Mouse (Mus musculus) forebrain, postnatal 0 days (tissue): ENCODE measurements around the gene St7l. TPM values are rescaled to one million over a fixed set of nuclear protein-coding genes. Genes with fewer than 3 reads are reported as not detected.

ENCODE experiments used
- ATAC-seq: fragments of 200-750 bp; cut with Nextera tagmentation; 2 replicates; pipeline ENCODE4 v1.8.0; 2017; ENCODE audit warnings: mild to moderate bottlenecking, moderate library complexity
- DNase-seq: peaks from one replicate; pipeline ENCODE4 v3.0.0-alpha.2; 2015
- H3K27ac ChIP-seq: fragments of 300-500 bp; sonication (generic); 2 replicates; pipeline ENCODE4 v1.5.1; 2014; ENCODE audit warnings: low read depth, mild to moderate bottlenecking, antibody characterized with exemption, low read length, moderate library complexity, mixed read lengths
- H3K27me3 ChIP-seq: fragments of 300-500 bp; sonication (generic); 2 replicates; pipeline ENCODE4 v1.6.1; 2014; ENCODE audit warnings: mild to moderate bottlenecking, low read length, mixed read lengths; ENCODE audit not compliant: insufficient read depth
- H3K36me3 ChIP-seq: fragments of 300-500 bp; sonication (generic); 2 replicates; pipeline ENCODE4 v1.6.1; 2014; ENCODE audit warnings: mild to moderate bottlenecking, moderate library complexity; ENCODE audit not compliant: insufficient read depth
- H3K4me1 ChIP-seq: fragments of 300-500 bp; sonication (generic); 2 replicates; pipeline ENCODE4 v1.6.1; 2014; ENCODE audit warnings: antibody characterized with exemption; ENCODE audit not compliant: insufficient read depth
- H3K4me2 ChIP-seq: fragments of 300-500 bp; sonication (generic); 2 replicates; pipeline ENCODE4 v1.6.1; 2014; ENCODE audit warnings: low read depth, mild to moderate bottlenecking, moderate library complexity
- H3K4me3 ChIP-seq: fragments of 300-500 bp; sonication (generic); 2 replicates; pipeline ENCODE4 v1.5.1; 2014; ENCODE audit warnings: low read depth, low read length, mixed read lengths
- H3K9ac ChIP-seq: fragments of 300-500 bp; sonication (generic); 2 replicates; pipeline ENCODE4 v1.6.1; 2014; ENCODE audit warnings: mild to moderate bottlenecking
- H3K9me3 ChIP-seq: fragments of 300-500 bp; sonication (generic); 2 replicates; pipeline ENCODE4 v1.6.1; 2016; ENCODE audit warnings: low read length
- CTCF ChIP-seq: sonication (generic); IDR thresholded peaks from 2 replicates; pipeline ENCODE4 v1.5.1; 2016; ENCODE audit warnings: antibody characterized with exemption, control low read depth, low read depth
- WGBS: fragments of 180-500 bp; shearing (Covaris S2); extraction: QIAGEN DNeasy Blood & Tissue Kit; methylation state at CpG from one replicate; pipeline ENCODE4 v1.1.7; 2014; 5-methylcytosine and 5-hydroxymethylcytosine counted together
- polyA plus RNA-seq: library from polyadenylated mRNA; unstranded; fragments of >200 nt; fragmentation: Nextera tagmentation; extraction: Ambion mirVana; gene quantifications from 2 replicates; pipeline ENCODE4 v1.2.1, GENCODE M21; 2015
- total RNA-seq: library from RNA; depleted of rRNA; stranded (reverse); fragments of >200 nt; gene quantifications from 2 replicates; pipeline ENCODE4 v1.2.3, GENCODE M21; 2014

Gene St7l
- total and polyA plus RNA-seq, 2 experiments from 2014 or later, result 35.4 to 46.5 TPM

DNA sequence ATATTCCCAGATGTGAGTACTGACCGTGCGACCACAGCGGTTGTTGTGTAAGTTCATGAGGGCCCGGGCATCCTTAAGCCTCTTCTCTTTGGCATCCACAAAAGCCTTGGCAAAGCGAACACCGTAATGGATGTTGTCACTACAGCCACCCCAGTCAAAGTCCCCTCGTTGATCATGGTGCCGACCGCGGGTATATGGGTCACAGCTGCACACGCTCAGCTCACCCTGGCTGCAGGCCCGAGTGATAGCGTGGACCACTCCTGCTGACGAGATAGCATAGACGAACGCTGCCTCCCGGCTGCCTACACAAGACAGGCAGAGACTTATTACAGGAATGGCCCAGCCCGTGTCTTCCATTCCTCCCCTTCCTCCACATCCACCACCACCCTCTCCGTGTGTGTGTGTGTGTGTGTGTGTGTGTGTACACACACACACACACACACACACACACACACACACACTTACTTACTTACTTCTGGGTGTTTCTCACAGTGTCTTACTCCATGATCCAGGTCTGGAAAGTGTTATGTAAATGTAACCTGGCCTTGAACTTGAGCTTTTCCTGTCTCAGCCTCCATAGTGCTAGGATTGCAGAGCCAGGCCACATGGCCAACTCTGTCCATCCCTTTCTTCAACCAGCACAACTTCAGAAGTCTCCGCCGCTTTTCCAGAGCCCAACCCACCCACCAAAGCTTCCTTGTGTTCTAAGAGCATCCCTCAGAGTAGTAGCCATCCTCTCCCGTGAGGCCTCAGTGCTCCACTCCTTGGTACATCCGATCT is 89.3 kb downstream of the St7l start:
- ATAC-seq (no peak), DNase-seq (no peak)
- H3K27me3 ChIP-seq, result no peaks in the 10 kb centered on the region
- no peak overlapping the region for H3K4me3 ChIP-seq
- no peaks in the 10 kb centered on the region for H3K4me1 ChIP-seq
- WGBS, result 94% methylated on average over 23 of the region's 23 CpGs
- no peaks in the 10 kb centered on the region for H3K9me3 ChIP-seq
- H3K36me3 ChIP-seq, result 0 out of 2 replicates have a peak, but pooled peaks cover 9% of the 10 kb centered on the region
- no peak overlapping the region for H3K9ac ChIP-seq
- no peak overlapping the region for H3K27ac ChIP-seq
- no peak overlapping the region for H3K4me2 ChIP-seq
- no peak for TF ChIP-seq CTCF

DNA sequence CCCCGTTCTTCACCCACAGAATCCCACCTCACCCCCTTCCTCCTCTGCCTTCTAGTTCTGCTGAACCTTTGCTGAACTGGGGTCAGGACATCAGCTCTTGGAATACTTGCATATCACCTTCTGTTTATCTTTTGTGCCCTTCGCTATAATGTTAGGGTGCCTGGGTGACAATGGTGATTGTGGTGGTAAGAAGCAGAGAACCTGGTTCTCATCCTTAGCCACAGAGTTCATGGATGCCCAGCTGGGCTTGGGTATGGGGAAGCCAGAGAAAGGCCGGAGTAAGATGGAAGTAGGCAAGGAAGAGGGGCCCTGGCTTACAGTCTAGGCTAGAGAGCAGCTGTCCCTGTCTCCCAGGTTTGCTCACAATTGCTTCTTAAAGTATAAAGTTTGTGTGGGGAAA is 90.3 kb downstream of the St7l start:
- Histone ChIP-seq H3K9ac (no peak overlapping the region), H3K4me3 (no peak overlapping the region), H3K27ac (no peak overlapping the region), H3K36me3 (0 out of 2 replicates have a peak, but pooled peaks cover 9% of the 10 kb centered on the region), H3K4me2 (no peak overlapping the region), H3K27me3 (peaks cover 9% of the 10 kb centered on the region), H3K9me3 (no peaks in the 10 kb centered on the region), H3K4me1 (no peaks in the 10 kb centered on the region)
- TF ChIP-seq CTCF, result no peak
- no peak for DNase-seq
- ATAC-seq, result no peak
- 96% methylated on average over 3 of the region's 3 CpGs for WGBS

DNA sequence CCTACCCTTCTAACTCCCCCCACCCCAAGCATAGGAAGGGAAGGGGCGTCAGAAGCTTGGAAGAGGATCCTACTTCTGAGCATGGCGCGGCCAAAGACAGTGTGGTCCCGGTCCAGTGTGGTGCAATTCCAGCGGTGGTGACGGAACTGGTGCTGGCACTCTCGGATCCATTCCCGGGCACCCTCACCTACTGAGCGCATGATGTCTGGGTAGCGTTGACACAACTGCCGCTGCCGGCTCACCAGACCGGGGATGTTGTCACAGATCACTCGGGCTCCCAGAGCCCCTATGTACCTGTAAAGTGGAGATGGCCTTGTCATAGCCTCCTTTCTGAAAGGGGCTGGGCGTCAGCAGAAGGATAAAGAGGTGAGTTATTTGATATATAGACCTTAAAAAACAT is 90.7 kb downstream of the St7l start:
- WGBS, result 97% methylated on average over 15 of the region's 15 CpGs

DNA sequence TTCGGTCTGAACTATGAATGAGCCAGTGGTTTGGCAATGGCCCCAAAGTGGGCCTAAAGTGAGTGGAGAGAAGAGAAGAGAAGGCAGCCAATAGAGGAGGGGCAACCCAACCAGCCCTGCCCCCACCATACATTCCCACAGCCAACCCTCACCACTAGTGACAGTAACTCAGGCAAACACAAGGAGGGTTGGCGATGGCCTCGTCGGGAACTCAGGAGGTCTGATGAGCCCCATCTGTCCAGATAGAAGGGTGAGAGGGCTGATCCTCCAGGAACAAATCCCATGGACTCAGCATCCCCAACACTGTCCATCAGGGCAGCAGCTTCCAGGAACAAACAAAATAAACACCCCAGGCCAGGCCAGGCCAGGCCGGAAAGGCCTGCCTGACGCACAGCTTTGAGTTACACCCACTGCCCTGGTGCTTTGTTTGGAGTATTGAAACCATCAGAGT is 92.4 kb downstream of the St7l start:
- WGBS, result 85% methylated on average over 6 of the region's 6 CpGs
- no peak overlapping the region for H3K27ac ChIP-seq
- ATAC-seq, result no peak
- 0 out of 2 replicates have a peak, but pooled peaks cover 2% of the 10 kb centered on the region for H3K36me3 ChIP-seq
- no peak for DNase-seq
- H3K4me1 ChIP-seq, result no peaks in the 10 kb centered on the region
- H3K9ac ChIP-seq, result no peak overlapping the region
- H3K27me3 ChIP-seq, result peaks cover 22% of the 10 kb centered on the region
- no peak overlapping the region for H3K4me2 ChIP-seq
- H3K9me3 ChIP-seq, result no peaks in the 10 kb centered on the region
- TF ChIP-seq CTCF, result no peak
- no peak overlapping the region for H3K4me3 ChIP-seq

More for the DNA sequence above, 90.7 kb downstream of the St7l start:
- ATAC-seq (no peak), DNase-seq (no peak)
- Histone ChIP-seq H3K36me3 (0 out of 2 replicates have a peak, but pooled peaks cover 9% of the 10 kb centered on the region), H3K9me3 (no peaks in the 10 kb centered on the region), H3K27ac (no peak overlapping the region), H3K9ac (no peak overlapping the region), H3K27me3 (peaks cover 10% of the 10 kb centered on the region), H3K4me2 (no peak overlapping the region), H3K4me3 (no peak overlapping the region), H3K4me1 (no peaks in the 10 kb centered on the region)
- no peak for TF ChIP-seq CTCF

DNA sequence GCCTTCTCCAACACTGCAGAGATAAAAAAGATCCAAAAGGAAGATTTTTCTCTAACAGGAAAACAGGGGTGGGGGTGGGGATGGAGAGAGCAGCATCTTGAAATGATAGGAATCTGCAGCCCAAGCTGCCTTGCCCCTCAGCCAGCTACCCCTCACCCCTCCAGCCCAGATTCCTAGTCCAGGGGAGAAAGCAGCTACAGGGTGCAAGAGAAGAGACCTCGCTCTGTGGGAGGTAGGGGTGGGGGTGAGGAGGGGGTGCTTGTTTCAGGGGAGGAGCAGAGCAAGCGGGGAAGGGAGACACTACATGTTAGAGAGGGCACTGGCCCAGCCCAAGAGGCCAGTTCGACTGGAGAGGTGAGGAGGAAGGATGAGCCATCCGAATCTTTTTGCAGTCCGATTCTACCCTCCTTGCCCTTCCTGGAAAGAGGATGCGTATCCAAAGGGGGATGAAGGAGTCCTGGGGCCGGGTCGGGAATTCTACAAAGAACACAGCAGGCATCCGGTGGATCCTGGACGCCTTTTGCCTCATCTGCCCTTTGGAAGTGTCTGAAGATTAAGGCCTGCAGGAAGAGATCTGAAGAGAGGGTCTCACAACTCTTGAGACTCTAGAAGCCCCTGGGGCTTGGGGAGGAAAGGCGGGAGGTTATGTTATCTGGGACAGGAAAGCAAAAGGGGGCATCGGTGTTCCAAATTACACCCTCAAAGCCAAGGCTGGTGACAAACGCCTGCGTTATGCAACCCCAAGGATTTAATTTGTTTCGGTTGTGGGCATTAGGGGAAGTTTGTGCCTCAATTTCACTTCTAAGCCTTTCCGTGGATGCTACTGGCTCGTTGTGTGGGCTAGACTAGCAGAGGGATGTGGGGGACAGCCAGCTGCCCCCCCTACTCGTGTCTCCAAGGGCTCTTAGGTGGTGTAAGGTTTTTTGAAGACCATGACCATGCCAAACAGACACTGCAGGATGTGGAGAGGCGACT is 96.5 kb downstream of the St7l start:
- no peak for TF ChIP-seq CTCF
- no peak overlapping the region for H3K27ac ChIP-seq
- no peaks in the 10 kb centered on the region for H3K9me3 ChIP-seq
- DNase-seq (no peak), ATAC-seq (no peak)
- H3K4me2 ChIP-seq, result peak overlapping the region; percentile 60; the same call in 1 of the 2 replicates
- 15% methylated on average over 19 of the region's 19 CpGs for WGBS
- H3K4me1 ChIP-seq, result no peaks in the 10 kb centered on the region
- no peaks in the 10 kb centered on the region for H3K36me3 ChIP-seq
- peaks cover 42% of the 10 kb centered on the region for H3K27me3 ChIP-seq
- H3K4me3 ChIP-seq, result no peak overlapping the region
- no peak overlapping the region for H3K9ac ChIP-seq

GRCm38 (mm10) chr3:104961066-104962059 is 97.6 kb downstream of the St7l start, which contains the start of gene Wnt2b:
Wnt2b (minus strand) TSS chr3:104961921.
- Histone ChIP-seq H3K27me3 (peaks cover 42% of the 10 kb centered on the region), H3K4me2 (peak within 1 kb of the TSS; percentile 60), H3K36me3 (no peaks in the 10 kb centered on the region), H3K9me3 (no peaks in the 10 kb centered on the region), H3K4me1 (no peaks in the 10 kb centered on the region), H3K27ac (no peak within 1 kb of the TSS), H3K4me3 (peak within 1 kb of the TSS; percentile 50), H3K9ac (peak within 1 kb of the TSS; percentile 37)
- DNase-seq, result peak; percentile 11
- peak; percentile 74 for ATAC-seq
- no peak for TF ChIP-seq CTCF
- WGBS, result 3% methylated on average over 85 of the region's 87 CpGs
